Mouse (Mus musculus): ENCODE measurements around the gene Clec11a. TPM values are rescaled to one million over a fixed set of nuclear protein-coding genes. Genes with fewer than 3 reads are reported as not detected.

Gene Clec11a
- total RNA-seq, 1 experiment: 2.2 TPM

- no peak for TF ChIP-seq MAFK (IDR thresholded peaks at IDR 0.05; ENCODE audit: insufficient read depth, low read depth, low read length)
- no peak for TF ChIP-seq ZNF384 (IDR thresholded peaks at IDR 0.05; ENCODE audit: low read depth, low read length)
- TF ChIP-seq ZC3H11A (IDR thresholded peaks at IDR 0.05; ENCODE audit: borderline replicate concordance, low read depth, low read length): no peak
- no peak for TF ChIP-seq HCFC1 (IDR thresholded peaks at IDR 0.05; ENCODE audit: borderline replicate concordance, insufficient read depth, low read length)
- TF ChIP-seq CHD2 (IDR thresholded peaks at IDR 0.05; ENCODE audit: low read depth, low read length): no peak
- H3K36me3 ChIP-seq (ENCODE audit: control insufficient read depth, insufficient read depth, low read length, poor library complexity, severe bottlenecking): peaks cover 2% of the 10 kb centered on the region; the same call in 1 of the 2 replicates
- in situ Hi-C loops (cut with MboI; ENCODE audit: low sequenced_read_pairs in 2 of 2, unreplicated experiment in 2 of 2): loop anchor here in 1 of 2 experiments (10.0 kb wide), 1 partner anchor 79 kb away; the partner anchor contains the start of gene Gm15517
- peak overlapping the region; percentile 44 to 50; a peak in 3 of 4 replicates for H3K4me3 ChIP-seq (ENCODE audit: insufficient read depth in 1 of 2, low read depth in 1 of 2, low read length in 2 of 2, poor library complexity in 1 of 2, severe bottlenecking in 1 of 2)
- H3K9me3 ChIP-seq (ENCODE audit: control insufficient read depth, insufficient read depth, low read depth, low read length): no peaks in the 10 kb centered on the region
- no peak overlapping the region for H3K27ac ChIP-seq (ENCODE audit: insufficient read depth, low read depth, low read length, poor library complexity, severe bottlenecking)
- DNase-seq (ENCODE audit: low read depth, low spot score): no peak
- peaks cover 4 to 25% of the 10 kb centered on the region in 2 experiments; a peak in 3 of 4 replicates for H3K4me1 ChIP-seq (ENCODE audit: control insufficient read depth in 2 of 2, insufficient read depth in 2 of 2, low read length in 2 of 2, poor library complexity in 1 of 2)
- peak overlapping the region; percentile 62; the same call in 1 of the 2 replicates for H3K9ac ChIP-seq (ENCODE audit: insufficient read depth, low read depth, low read length, poor library complexity, severe bottlenecking)
Measured at GRCm38 (mm10) chr7:44343459-44344015, 36.8 kb upstream of the Clec11a start.

- Histone ChIP-seq H3K9me3 (ENCODE audit: control insufficient read depth, insufficient read depth, low read depth, low read length) (no peaks in the 10 kb centered on the region), H3K9ac (ENCODE audit: insufficient read depth, low read depth, low read length, poor library complexity, severe bottlenecking) (no peak overlapping the region), H3K27ac (ENCODE audit: insufficient read depth, low read depth, low read length, poor library complexity, severe bottlenecking) (no peak overlapping the region), H3K4me1 (ENCODE audit: control insufficient read depth in 2 of 2, insufficient read depth in 2 of 2, low read length in 2 of 2, poor library complexity in 1 of 2) (peaks cover 4 to 27% of the 10 kb centered on the region in 2 experiments; a peak in 3 of 4 replicates), H3K4me3 (ENCODE audit: insufficient read depth in 1 of 2, low read depth in 1 of 2, low read length in 2 of 2, poor library complexity in 1 of 2, severe bottlenecking in 1 of 2) (no peak overlapping the region), H3K36me3 (ENCODE audit: control insufficient read depth, insufficient read depth, low read length, poor library complexity, severe bottlenecking) (peaks cover 2% of the 10 kb centered on the region; the same call in 1 of the 2 replicates)
- in situ Hi-C loops (cut with MboI; ENCODE audit: low sequenced_read_pairs in 2 of 2, unreplicated experiment in 2 of 2): loop anchor here in 1 of 2 experiments (10.0 kb wide), 1 partner anchor 77 kb away; the partner anchor contains the start of gene Gm15517
- no peak for DNase-seq (ENCODE audit: low read depth, low spot score)
- TF ChIP-seq HCFC1 (IDR thresholded peaks at IDR 0.05; ENCODE audit: borderline replicate concordance, insufficient read depth, low read length) (no peak), MAFK (IDR thresholded peaks at IDR 0.05; ENCODE audit: insufficient read depth, low read depth, low read length) (no peak), ZC3H11A (IDR thresholded peaks at IDR 0.05; ENCODE audit: borderline replicate concordance, low read depth, low read length) (no peak), CHD2 (IDR thresholded peaks at IDR 0.05; ENCODE audit: low read depth, low read length) (no peak), ZNF384 (IDR thresholded peaks at IDR 0.05; ENCODE audit: low read depth, low read length) (no peak)
Measured at GRCm38 (mm10) chr7:44341714-44342113, 35.0 kb upstream of the Clec11a start.

- Histone ChIP-seq H3K9ac (ENCODE audit: insufficient read depth, low read depth, low read length, poor library complexity, severe bottlenecking) (no peak overlapping the region), H3K9me3 (ENCODE audit: control insufficient read depth, insufficient read depth, low read depth, low read length) (no peaks in the 10 kb centered on the region), H3K4me1 (ENCODE audit: control insufficient read depth in 2 of 2, insufficient read depth in 2 of 2, low read length in 2 of 2, poor library complexity in 1 of 2) (peaks cover 4 to 29% of the 10 kb centered on the region in 2 experiments; a peak in 3 of 4 replicates), H3K4me3 (ENCODE audit: insufficient read depth in 1 of 2, low read depth in 1 of 2, low read length in 2 of 2, poor library complexity in 1 of 2, severe bottlenecking in 1 of 2) (no peak overlapping the region), H3K27ac (ENCODE audit: insufficient read depth, low read depth, low read length, poor library complexity, severe bottlenecking) (no peak overlapping the region), H3K36me3 (ENCODE audit: control insufficient read depth, insufficient read depth, low read length, poor library complexity, severe bottlenecking) (peaks cover 2% of the 10 kb centered on the region; the same call in 1 of the 2 replicates)
- no peak for DNase-seq (ENCODE audit: low read depth, low spot score)
- in situ Hi-C loops (cut with MboI; ENCODE audit: low sequenced_read_pairs in 2 of 2, unreplicated experiment in 2 of 2): loop anchor here in 1 of 2 experiments (10.0 kb wide), 1 partner anchor 76 kb away; the partner anchor contains the start of gene Gm15517
- TF ChIP-seq ZNF384 (IDR thresholded peaks at IDR 0.05; ENCODE audit: low read depth, low read length) (no peak), CHD2 (IDR thresholded peaks at IDR 0.05; ENCODE audit: low read depth, low read length) (no peak), ZC3H11A (IDR thresholded peaks at IDR 0.05; ENCODE audit: borderline replicate concordance, low read depth, low read length) (no peak), HCFC1 (IDR thresholded peaks at IDR 0.05; ENCODE audit: borderline replicate concordance, insufficient read depth, low read length) (no peak), MAFK (IDR thresholded peaks at IDR 0.05; ENCODE audit: insufficient read depth, low read depth, low read length) (no peak)
Measured at GRCm38 (mm10) chr7:44341119-44341518, 34.4 kb upstream of the Clec11a start.

- no peak overlapping the region for H3K27ac ChIP-seq (ENCODE audit: insufficient read depth, low read depth, low read length, poor library complexity, severe bottlenecking)
- H3K9me3 ChIP-seq (ENCODE audit: control insufficient read depth, insufficient read depth, low read depth, low read length): no peaks in the 10 kb centered on the region
- in situ Hi-C loops (cut with MboI; ENCODE audit: low sequenced_read_pairs in 2 of 2, unreplicated experiment in 2 of 2): loop anchor here in 1 of 2 experiments (10.0 kb wide), 1 partner anchor 75 kb away; the partner anchor contains the start of gene Gm15517
- H3K9ac ChIP-seq (ENCODE audit: insufficient read depth, low read depth, low read length, poor library complexity, severe bottlenecking): no peak overlapping the region
- no peak for DNase-seq (ENCODE audit: low read depth, low spot score)
- H3K4me1 ChIP-seq (ENCODE audit: control insufficient read depth in 2 of 2, insufficient read depth in 2 of 2, low read length in 2 of 2, poor library complexity in 1 of 2): peaks cover 4 to 30% of the 10 kb centered on the region in 2 experiments; a peak in 3 of 4 replicates
- H3K4me3 ChIP-seq (ENCODE audit: insufficient read depth in 1 of 2, low read depth in 1 of 2, low read length in 2 of 2, poor library complexity in 1 of 2, severe bottlenecking in 1 of 2): no peak overlapping the region
- no peaks in the 10 kb centered on the region for H3K36me3 ChIP-seq (ENCODE audit: control insufficient read depth, insufficient read depth, low read length, poor library complexity, severe bottlenecking)
- TF ChIP-seq CHD2 (IDR thresholded peaks at IDR 0.05; ENCODE audit: low read depth, low read length) (no peak), MAFK (IDR thresholded peaks at IDR 0.05; ENCODE audit: insufficient read depth, low read depth, low read length) (no peak), ZNF384 (IDR thresholded peaks at IDR 0.05; ENCODE audit: low read depth, low read length) (no peak), HCFC1 (IDR thresholded peaks at IDR 0.05; ENCODE audit: borderline replicate concordance, insufficient read depth, low read length) (no peak), ZC3H11A (IDR thresholded peaks at IDR 0.05; ENCODE audit: borderline replicate concordance, low read depth, low read length) (no peak)
Measured at GRCm38 (mm10) chr7:44340226-44340625, 33.5 kb upstream of the Clec11a start.
